ENCODE assay signal across 23 mouse cellular contexts in the genomic region with DNA sequence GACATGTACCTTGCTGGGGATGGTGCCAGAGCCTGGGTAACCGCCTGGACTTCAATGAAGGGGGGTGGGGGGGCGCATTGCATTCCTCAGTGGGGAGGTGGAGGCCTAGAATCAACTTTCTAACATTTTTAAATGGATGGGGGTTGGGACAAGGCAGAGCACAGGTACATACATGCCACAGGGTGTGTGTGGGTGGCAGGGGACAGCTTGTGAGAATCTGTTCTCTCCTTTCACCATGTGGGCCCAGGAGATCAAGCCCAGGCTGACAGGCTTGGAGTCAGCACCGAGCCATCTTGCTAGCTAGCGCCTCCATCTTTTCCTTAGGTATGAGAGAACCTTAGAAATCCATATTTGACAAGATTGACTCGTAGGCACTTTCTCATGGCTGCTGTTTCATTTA. TPM values are rescaled to one million over a fixed set of nuclear protein-coding genes. Genes with fewer than 3 reads are reported as not detected.
DNase-seq lines count a peak whose midpoint lies in the region; ATAC-seq lines count a peak whose summit lies in the region.
"Had no signal": no experiment of that assay in that cellular context is flagged by ENCODE, and none has a peak within 500 bp of the region (broad histone marks: within the 10 kb centered on the region; RNA-seq: fewer than 3 reads in every experiment).

No protein-coding gene starts in this region.

- H3K36me3 ChIP-seq in hindbrain, embryonic 14.5 days (replicated peaks; ENCODE audit: control insufficient read depth, insufficient read depth): no peaks in the 10 kb centered on the region
- H3K36me3 ChIP-seq: intestine, embryonic 15.5 days; limb, embryonic 15.5 days; midbrain, embryonic 12.5 days had no signal

- DNase-seq in cerebellum, postnatal 25 days: peak; percentile 58 to 61
- DNase-seq in cerebellum, postnatal 4 days (ENCODE audit: low spot score in 2 of 2): no peak
- DNase-seq in urinary bladder, postnatal 14 days (ENCODE audit: low spot score): peak; percentile 55
- no peak for DNase-seq in urinary bladder, postnatal 10 days (ENCODE audit: low spot score)
- DNase-seq in fat pad, adult 2 months (ENCODE audit: extremely low read depth, low read depth, low spot score): peak; percentile 93
- no peak for DNase-seq in kidney, adult 8-10 months
- DNase-seq in hindbrain, embryonic 14.5 days (ENCODE audit: low spot score): no peak
- DNase-seq: adrenal gland, postnatal 10 days; B cell, adult 2 months; gastrocnemius, adult 2 months; kidney, postnatal 25 days; layer of hippocampus, adult 9-11 months; right cerebral cortex, postnatal 14 days; thymus, postnatal 14 days had no signal

- WGBS in hindbrain, embryonic 14.5 days: 87% methylated on average over 5 of the region's 5 CpGs

- no peak overlapping the region for H3K4me3 ChIP-seq in hindbrain, embryonic 14.5 days (replicated peaks; ENCODE audit: low read length)
- H3K4me3 ChIP-seq: gastrocnemius, adult 2 months; heart, embryonic 10.5 days; intestine, embryonic 15.5 days; limb, embryonic 15.5 days; midbrain, embryonic 12.5 days had no signal

- no peak overlapping the region for H3K4me2 ChIP-seq in hindbrain, embryonic 14.5 days (replicated peaks)
- H3K4me2 ChIP-seq: intestine, embryonic 15.5 days; limb, embryonic 15.5 days; midbrain, embryonic 12.5 days had no signal

- peaks cover 8% of the 10 kb centered on the region for H3K4me1 ChIP-seq in hindbrain, embryonic 14.5 days (replicated peaks; ENCODE audit: control insufficient read depth, insufficient read depth, low read length)

- no peak overlapping the region for H3K27ac ChIP-seq in hindbrain, embryonic 14.5 days
- H3K27ac ChIP-seq: gastrocnemius, adult 2 months; heart, embryonic 10.5 days; intestine, embryonic 15.5 days; limb, embryonic 15.5 days; liver, embryonic 14.5 days; midbrain, embryonic 12.5 days had no signal

- no peak for ATAC-seq in hindbrain, embryonic 14.5 days (ENCODE audit: low FRiP score)
- ATAC-seq: activated CD4-positive, CD25-positive, alpha-beta regulatory T cell, adult 4 months; forebrain, embryonic 14.5 days; hindbrain, embryonic 16.5 days; intestine, embryonic 15.5 days had no signal

- no peak overlapping the region for H3K9ac ChIP-seq in hindbrain, embryonic 14.5 days
- H3K9ac ChIP-seq: intestine, embryonic 15.5 days; limb, embryonic 15.5 days; liver, embryonic 14.5 days; midbrain, embryonic 12.5 days had no signal

- H3K9me3 ChIP-seq in hindbrain, embryonic 14.5 days (ENCODE audit: control insufficient read depth, low read length): no peaks in the 10 kb centered on the region
- H3K9me3 ChIP-seq: heart, embryonic 10.5 days; intestine, embryonic 15.5 days; limb, embryonic 15.5 days; midbrain, embryonic 12.5 days had no signal

- no peaks in the 10 kb centered on the region for H3K27me3 ChIP-seq in hindbrain, embryonic 14.5 days (ENCODE audit: control insufficient read depth, insufficient read depth, low read length)
- H3K27me3 ChIP-seq: CH12.LX; intestine, embryonic 15.5 days; limb, embryonic 15.5 days; midbrain, embryonic 12.5 days had no signal

RNA-seq across cellular contexts. Expression of a gene that starts 35.7 kb away (rescaled TPM):
- polyA plus RNA-seq in hindbrain, embryonic 14.5 days (2014; fragmentation: Nextera tagmentation; extraction: Ambion mirVana): 6.4 and 8.0 TPM in 2 replicates

Comparison
In these comparisons a context has a peak if more than half of its experiments do, and no peak if none do; other contexts are left out.
1. DNase-seq: peak in cerebellum, postnatal 25 days (2 of 2), urinary bladder, postnatal 14 days (single experiment) and fat pad, adult 2 months (single experiment); none in cerebellum, postnatal 4 days (0 of 2), urinary bladder, postnatal 10 days (single experiment), kidney, adult 8-10 months (0 of 2) and hindbrain, embryonic 14.5 days (single experiment).